Mouse (Mus musculus) G1E-ER4 (cell line): ENCODE data around the gene Gm26965. TPM values are rescaled to one million over a fixed set of nuclear protein-coding genes. Genes with fewer than 3 reads are reported as not detected.

Experiments
- GATA1 ChIP-seq: IDR thresholded peaks from one replicate; pipeline ENCODE4 v1.8.0; 2012; ENCODE audit warnings: low read length, inconsistent platforms
- polyA plus RNA-seq: library from polyadenylated mRNA; stranded (reverse); fragments of >175 nt; gene quantifications from 2 replicates; pipeline ENCODE4 v1.2.3, GENCODE M21; 2012

Gene Gm26965
- polyA plus RNA-seq, 1 experiment = not detected

DNA sequence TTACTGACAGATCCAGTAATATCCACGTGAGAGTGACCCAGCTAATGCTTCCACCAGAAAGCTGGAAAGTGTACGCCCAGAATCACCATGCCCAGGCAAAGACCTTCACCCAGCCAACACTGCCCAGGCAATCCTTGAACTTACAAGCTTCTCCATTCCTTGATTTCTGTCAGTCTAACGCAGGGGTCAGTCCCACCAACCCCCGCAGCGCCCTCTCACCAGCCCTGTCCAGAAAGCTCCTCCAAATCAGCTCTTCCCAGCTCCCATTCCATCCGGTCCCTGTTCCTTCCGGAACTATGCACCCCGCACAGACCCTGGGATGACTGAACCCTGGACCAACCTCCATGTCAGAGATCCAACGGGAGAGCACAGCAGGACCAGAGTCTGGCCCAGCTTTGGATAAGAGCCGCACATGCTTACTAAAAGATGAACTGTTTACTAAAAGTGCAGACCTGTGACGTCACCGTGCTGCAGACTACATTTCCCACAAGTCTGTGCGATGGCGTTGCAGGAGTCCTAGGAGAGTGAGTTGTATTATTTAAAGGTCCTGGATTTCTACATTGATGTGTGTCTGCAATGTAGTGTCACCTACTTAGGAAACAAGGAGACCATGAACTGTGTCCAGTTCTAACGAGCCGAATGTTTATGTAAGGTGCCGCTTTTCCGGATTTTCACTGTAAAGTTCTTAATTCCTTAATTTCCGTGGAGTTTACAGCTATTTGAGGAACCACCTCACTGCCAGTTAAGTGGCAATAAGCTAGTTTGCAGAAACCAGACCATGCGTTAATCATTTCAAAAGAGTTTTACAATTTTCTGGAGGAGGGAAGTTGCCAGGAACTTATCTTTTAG lies 74.6 kb downstream of the Gm26965 start, which contains the start of gene Zfp874a:
Gene Zfp874a, minus strand, starts transcription at position 453 of the 849 bp plus-strand sequence.
- no peak for TF ChIP-seq GATA1

Other genes with a start within 250 kb of the Gm26965 start
- 0.12 and 0.16 TPM in 2 replicates for gene Zfp458, start 247.7 kb downstream of the Gm26965 start, polyA plus RNA-seq
- gene Zfp457, start 219.7 kb downstream of the Gm26965 start, polyA plus RNA-seq = 0.09 and 0.22 TPM in 2 replicates
- 0.11 and 0.18 TPM in 2 replicates for gene Zfp595, start 193.6 kb downstream of the Gm26965 start, polyA plus RNA-seq
- not detected in 2 replicates for gene Gm28044, start 165.6 kb downstream of the Gm26965 start, polyA plus RNA-seq
- 0.03 TPM in 2 replicates for gene Zfp953, start 165.5 kb downstream of the Gm26965 start, polyA plus RNA-seq
- gene Gm28041, start 150.4 kb downstream of the Gm26965 start, polyA plus RNA-seq = not detected in 2 replicates
- 0.09 TPM in 2 replicates for gene Zfp456, start 150.3 kb downstream of the Gm26965 start, polyA plus RNA-seq
- gene Zfp429, start 126.3 kb downstream of the Gm26965 start, polyA plus RNA-seq = 0.73 and 1.1 TPM in 2 replicates
- not detected in 2 replicates for gene Zfp459, start 104.7 kb downstream of the Gm26965 start, polyA plus RNA-seq
- gene Zfp874a, start 74.5 kb downstream of the Gm26965 start, polyA plus RNA-seq = 0.24 and 0.28 TPM in 2 replicates
- gene Zfp874b, start 41.9 kb downstream of the Gm26965 start, polyA plus RNA-seq = 0.28 and 0.33 TPM in 2 replicates
- gene Zfp58, start 25.6 kb downstream of the Gm26965 start, polyA plus RNA-seq = 0.25 and 0.38 TPM in 2 replicates
- gene Zfp87, start within 50 bp of the Gm26965 start, polyA plus RNA-seq = 0.32 and 0.72 TPM in 2 replicates
- 0.17 and 0.18 TPM in 2 replicates for gene Zfp748, start 27.7 kb upstream of the Gm26965 start, polyA plus RNA-seq
- 0.23 and 0.42 TPM in 2 replicates for gene Zfp729b, start 83.6 kb upstream of the Gm26965 start, polyA plus RNA-seq
- 0.02 TPM in 1 of 2 replicates, not detected in the other for gene Gm49345, start 111.6 kb upstream of the Gm26965 start, polyA plus RNA-seq
- gene Zfp729a, start 111.6 kb upstream of the Gm26965 start, polyA plus RNA-seq = 0.14 and 0.17 TPM in 2 replicates
- 0.12 and 0.31 TPM in 2 replicates for gene Zfp738, start 160.9 kb upstream of the Gm26965 start, polyA plus RNA-seq
- 0.61 and 0.95 TPM in 2 replicates for gene Zfp65, start 203.0 kb upstream of the Gm26965 start, polyA plus RNA-seq
- 0.14 and 0.16 TPM in 2 replicates for gene Zfp85, start 229.1 kb upstream of the Gm26965 start, polyA plus RNA-seq